Mouse (Mus musculus) MEL (cell line): ENCODE measurements around the gene Tmem235. TPM values are rescaled to one million over a fixed set of nuclear protein-coding genes. Genes with fewer than 3 reads are reported as not detected.

ENCODE experiments used
- DNase-seq: peaks from one replicate; pipeline ENCODE4 v3.0.0; 2011; ENCODE audit warnings: low read depth, low spot score
- H3K27ac ChIP-seq: 2 replicates; pipeline ENCODE4 v1.5.1; 2012; ENCODE audit warnings: low read depth, mild to moderate bottlenecking, control low read depth, low read length, moderate library complexity; ENCODE audit not compliant: control insufficient read depth
- H3K27me3 ChIP-seq, 2 experiments: fragments of 150-350 bp in 1 of 2; sonication (generic) in 1 of 2; 2 replicates each; pipeline ENCODE4 v1.6.1; 2012; ENCODE audit warnings: low read length in 2 of 2, mild to moderate bottlenecking in 2 of 2, improper control_type of control experiment in 1 of 2, moderate library complexity in 1 of 2; ENCODE audit not compliant: insufficient read depth in 2 of 2, control insufficient read depth in 1 of 2
- H3K36me3 ChIP-seq, 2 experiments: 2 replicates each; pipeline ENCODE4 v1.6.1; 2012 to 2014; ENCODE audit warnings: low read length in 2 of 2, improper control_type of control experiment in 1 of 2, inconsistent platforms in 1 of 2, mild to moderate bottlenecking in 1 of 2; ENCODE audit not compliant: insufficient read depth in 2 of 2, control insufficient read depth in 1 of 2
- H3K4me1 ChIP-seq, 2 experiments: fragments of 150-350 bp in 1 of 2; sonication (generic) in 1 of 2; 2 replicates each; pipeline ENCODE4 v1.6.1; 2012; ENCODE audit warnings: low read length in 2 of 2, improper control_type of control experiment in 1 of 2, mild to moderate bottlenecking in 1 of 2; ENCODE audit not compliant: insufficient read depth in 2 of 2, control insufficient read depth in 1 of 2
- H3K4me3 ChIP-seq, 2 experiments: fragments of 150-350 bp in 1 of 2; sonication (generic) in 1 of 2; 2 replicates each; pipeline ENCODE4 v1.5.1; 2012; ENCODE audit warnings: low read depth in 2 of 2, low read length in 2 of 2, mild to moderate bottlenecking in 2 of 2, moderate library complexity in 2 of 2, control low read depth in 1 of 2, improper control_type of control experiment in 1 of 2; ENCODE audit not compliant: control insufficient read depth in 1 of 2, insufficient read depth in 1 of 2
- H3K79me2 ChIP-seq: 2 replicates; pipeline ENCODE4 v1.6.1; 2012; ENCODE audit warnings: mild to moderate bottlenecking, low read length, moderate library complexity; ENCODE audit not compliant: control insufficient read depth, poor library complexity, insufficient read depth
- H3K9ac ChIP-seq: 2 replicates; pipeline ENCODE4 v1.6.1; 2012; ENCODE audit warnings: low read depth, mild to moderate bottlenecking, control low read depth, low read length, moderate library complexity; ENCODE audit not compliant: control insufficient read depth, poor library complexity, severe bottlenecking
- H3K9me3 ChIP-seq: fragments of 150-350 bp; sonication (generic); replicated peaks from 2 replicates; pipeline ENCODE4 v1.6.1; 2012; ENCODE audit warnings: mild to moderate bottlenecking, low read length, improper control_type of control experiment, moderate library complexity; ENCODE audit not compliant: insufficient read depth
- CTCF ChIP-seq, 3 experiments: IDR thresholded peaks in 2 of 3; conservative IDR thresholded peaks in 1 of 3; 2 replicates each; pipeline ENCODE4 v1.5.1; 2011 to 2012; ENCODE audit warnings: low read length in 3 of 3, low read depth in 2 of 3, mild to moderate bottlenecking in 2 of 3, improper control_type of control experiment in 1 of 3, inconsistent platforms in 1 of 3, mixed read lengths in 1 of 3, moderate library complexity in 1 of 3; ENCODE audit not compliant: control insufficient read depth in 1 of 3, insufficient read depth in 1 of 3, poor library complexity in 1 of 3, severe bottlenecking in 1 of 3
- GABPA ChIP-seq: IDR thresholded peaks from 2 replicates; pipeline ENCODE4 v1.6.1; 2012; ENCODE audit warnings: low read depth, mild to moderate bottlenecking, inconsistent platforms, low read length, improper control_type of control experiment, moderate library complexity
- MAFK ChIP-seq: IDR thresholded peaks from 2 replicates; pipeline ENCODE4 v1.6.1; 2011; ENCODE audit warnings: low read depth, mild to moderate bottlenecking, low read length, improper control_type of control experiment, borderline replicate concordance
- MAX ChIP-seq: IDR thresholded peaks from 2 replicates; pipeline ENCODE4 v1.6.1; 2011; ENCODE audit warnings: low read length, improper control_type of control experiment
- MEF2A ChIP-seq: IDR thresholded peaks from 2 replicates; pipeline ENCODE4 v1.6.1; 2014; ENCODE audit warnings: low read depth, mild to moderate bottlenecking, inconsistent platforms, low read length, improper control_type of control experiment; ENCODE audit not compliant: poor library complexity, insufficient replicate concordance, severe bottlenecking; ENCODE audit errors: extremely low read depth
- POLR2A ChIP-seq, 2 experiments: IDR thresholded peaks; 2 replicates each; pipeline ENCODE4 v1.6.1; 2011 to 2012; ENCODE audit warnings: low read length in 2 of 2, mild to moderate bottlenecking in 2 of 2, control low read depth in 1 of 2, improper control_type of control experiment in 1 of 2, low read depth in 1 of 2, moderate library complexity in 1 of 2; ENCODE audit not compliant: control insufficient read depth in 1 of 2, insufficient read depth in 1 of 2, poor library complexity in 1 of 2
- RAD21 ChIP-seq: IDR thresholded peaks from 2 replicates; pipeline ENCODE4 v1.6.1; 2011; ENCODE audit warnings: mild to moderate bottlenecking, low read depth, low read length, improper control_type of control experiment
- RCOR1 ChIP-seq: IDR thresholded peaks from 2 replicates; pipeline ENCODE4 v1.6.1; 2012; ENCODE audit warnings: low read depth, mild to moderate bottlenecking, inconsistent platforms, low read length, improper control_type of control experiment
- SIN3A ChIP-seq: IDR thresholded peaks from 2 replicates; pipeline ENCODE4 v1.6.1; 2012; ENCODE audit warnings: low read length, improper control_type of control experiment, inconsistent platforms
- USF2 ChIP-seq, 2 experiments: IDR thresholded peaks; 2 replicates each; pipeline ENCODE4 v1.6.1; 2011 to 2012; ENCODE audit warnings: improper control_type of control experiment in 2 of 2, low read length in 2 of 2, borderline replicate concordance in 1 of 2, inconsistent platforms in 1 of 2, low read depth in 1 of 2, mild to moderate bottlenecking in 1 of 2; ENCODE audit not compliant: insufficient read depth in 1 of 2
- ZKSCAN1 ChIP-seq: IDR thresholded peaks from 2 replicates; pipeline ENCODE4 v1.6.1; 2012; ENCODE audit warnings: low read depth, mild to moderate bottlenecking, inconsistent platforms, low read length, improper control_type of control experiment, moderate library complexity
- ZNF384 ChIP-seq: IDR thresholded peaks from 2 replicates; pipeline ENCODE4 v1.6.1; 2012; ENCODE audit warnings: low read depth, mild to moderate bottlenecking, inconsistent platforms, low read length, improper control_type of control experiment
- polyA plus RNA-seq, 2 experiments: library from polyadenylated mRNA; stranded (reverse) in 1 of 2; unstranded in 1 of 2; fragments of >175 nt in 1 of 2; fragments of >200 nt in 1 of 2; gene quantifications; 2 replicates each; pipeline versions ENCODE4 v1.2.1 to v1.2.4; 2012; ENCODE audit warnings: low replicate concordance in 2 of 2, low read depth in 1 of 2; ENCODE audit not compliant: insufficient read length in 2 of 2, insufficient read depth in 1 of 2, missing spikeins in 1 of 2
- total RNA-seq: library from RNA; depleted of rRNA; stranded (reverse); fragments of 300-350 nt; gene quantifications from 2 replicates; pipeline ENCODE4 v1.2.3, GENCODE M21; 2012; rRNA removed

The Tmem235 gene
- total and polyA plus RNA-seq, 3 experiments, result 0.04 TPM; not detected in 1

- DNase-seq, result peak; percentile 19
- Histone ChIP-seq H3K36me3 (peaks cover 0 to 6% of the 10 kb centered on the region in 2 experiments; a peak in 2 of 4 replicates), H3K4me3 (no peak overlapping the region), H3K9me3 (no peaks in the 10 kb centered on the region), H3K9ac (no peak overlapping the region), H3K4me1 (peaks cover 0 to 5% of the 10 kb centered on the region in 2 experiments; a peak in 1 of 4 replicates), H3K27ac (no peak overlapping the region), H3K27me3 (peaks cover 0 to 4% of the 10 kb centered on the region in 2 experiments; a peak in 3 of 4 replicates), H3K79me2 (no peaks in the 10 kb centered on the region)
- TF ChIP-seq ZNF384, result no peak
- TF ChIP-seq SIN3A, result no peak
- no peak for TF ChIP-seq MEF2A
- TF ChIP-seq MAFK, result no peak
- TF ChIP-seq RCOR1, result no peak
- TF ChIP-seq USF2 (IDR thresholded peaks at IDR 0.05; ENCODE audit: borderline replicate concordance in 1 of 2, insufficient read depth in 1 of 2, low read depth in 1 of 2, low read length in 2 of 2), result no peak
- no peak for TF ChIP-seq CTCF (IDR thresholded peaks at IDR 0.05 in 2 of 3, conservative IDR thresholded peaks at IDR 0.05 in 1 of 3; ENCODE audit: control insufficient read depth in 1 of 3, insufficient read depth in 1 of 3, low read depth in 2 of 3, low read length in 3 of 3, poor library complexity in 1 of 3, severe bottlenecking in 1 of 3)
- TF ChIP-seq POLR2A (IDR thresholded peaks at IDR 0.05; ENCODE audit: control insufficient read depth in 1 of 2, insufficient read depth in 1 of 2, low read depth in 1 of 2, low read length in 2 of 2, poor library complexity in 1 of 2), result no peak
- no peak for TF ChIP-seq ZKSCAN1
- no peak for TF ChIP-seq MAX
- TF ChIP-seq GABPA, result no peak
- no peak for TF ChIP-seq RAD21
These were observed 54.0 kb downstream of the Tmem235 start for GRCm38 (mm10) chr11:117914531-117914930.

Other genes with a start within 250 kb of the Tmem235 start
- 19.1 and 19.7 TPM in 2 replicates for gene Tnrc6c, start 206.5 kb upstream of the Tmem235 start, total RNA-seq
- gene Tnrc6c, start 206.5 kb upstream of the Tmem235 start, polyA plus RNA-seq, result 10 to 100 TPM in 1 of 2 experiments, not detected in 1; 16.0 TPM
- 15.4 TPM in 2 replicates for gene Tmc8, start 78.7 kb upstream of the Tmem235 start, total RNA-seq
- gene Tmc8, start 78.7 kb upstream of the Tmem235 start, polyA plus RNA-seq, result 10 to 100 TPM in 1 of 2 experiments, not detected in 1; 23.5 TPM
- 52.0 and 61.2 TPM in 2 replicates for gene Tmc6, start 78.6 kb upstream of the Tmem235 start, total RNA-seq
- 10 to 100 TPM in 1 of 2 experiments, not detected in 1; 48.8 TPM for gene Tmc6, start 78.6 kb upstream of the Tmem235 start, polyA plus RNA-seq
- gene 6030468B19Rik, start 63.1 kb upstream of the Tmem235 start, total RNA-seq, result 1.1 and 2.7 TPM in 2 replicates
- 1 to 10 TPM in 1 of 2 experiments, not detected in 1; 5.1 TPM for gene 6030468B19Rik, start 63.1 kb upstream of the Tmem235 start, polyA plus RNA-seq
- 0.46 and 0.85 TPM in 2 replicates for gene Gm20708, start 51.1 kb upstream of the Tmem235 start, total RNA-seq
- gene Gm20708, start 51.1 kb upstream of the Tmem235 start, polyA plus RNA-seq, result under 1 TPM in 1 of 2 experiments, not detected in 1; 0.70 TPM
- 160 and 189 TPM in 2 replicates for gene Syngr2, start 51.1 kb upstream of the Tmem235 start, total RNA-seq
- gene Syngr2, start 51.1 kb upstream of the Tmem235 start, polyA plus RNA-seq, result 100 to 1,000 TPM in 1 of 2 experiments, not detected in 1; 384 TPM
- 3.3 and 3.5 TPM in 2 replicates for gene Afmid, start 34.8 kb upstream of the Tmem235 start, total RNA-seq
- gene Afmid, start 34.8 kb upstream of the Tmem235 start, polyA plus RNA-seq, result 1 to 10 TPM in 1 of 2 experiments, not detected in 1; 3.8 TPM
- 171 and 172 TPM in 2 replicates for gene Tk1, start 34.7 kb upstream of the Tmem235 start, total RNA-seq
- gene Tk1, start 34.7 kb upstream of the Tmem235 start, polyA plus RNA-seq, result 100 to 1,000 TPM in 1 of 2 experiments, not detected in 1; 188 TPM
- 242 and 244 TPM in 2 replicates for gene Birc5, start 11.5 kb upstream of the Tmem235 start, total RNA-seq
- gene Birc5, start 11.5 kb upstream of the Tmem235 start, polyA plus RNA-seq, result 100 to 1,000 TPM in 1 of 2 experiments, not detected in 1; 214 TPM
- gene Tha1, start 12.7 kb downstream of the Tmem235 start, total RNA-seq, result 0.12 TPM in 1 of 2 replicates, not detected in the other
- not detected for gene Tha1, start 12.7 kb downstream of the Tmem235 start, polyA plus RNA-seq
- gene Socs3, start 109.3 kb downstream of the Tmem235 start, total RNA-seq, result 0.95 and 0.96 TPM in 2 replicates
- gene Socs3, start 109.3 kb downstream of the Tmem235 start, polyA plus RNA-seq, result 1 to 10 TPM in 1 of 2 experiments, not detected in 1; 1.9 TPM
- gene Pgs1, start 125.5 kb downstream of the Tmem235 start, total RNA-seq, result 55.7 and 61.6 TPM in 2 replicates
- gene Pgs1, start 125.5 kb downstream of the Tmem235 start, polyA plus RNA-seq, result 10 to 100 TPM in 1 of 2 experiments, not detected in 1; 48.6 TPM